Mouse (Mus musculus) urinary bladder, postnatal 25 days (tissue): ENCODE measurements around the gene Cst13.
"Not testable (repeated sequence)": the region's sequence is repeated elsewhere in the genome, so short reads cannot be mapped to it uniquely, and the experiment has no call there.

Experiments used
- DNase-seq: peaks from one replicate; pipeline ENCODE4 v3.0.0; 2022; ENCODE audit warnings: low spot score

Gene Cst13

DNA sequence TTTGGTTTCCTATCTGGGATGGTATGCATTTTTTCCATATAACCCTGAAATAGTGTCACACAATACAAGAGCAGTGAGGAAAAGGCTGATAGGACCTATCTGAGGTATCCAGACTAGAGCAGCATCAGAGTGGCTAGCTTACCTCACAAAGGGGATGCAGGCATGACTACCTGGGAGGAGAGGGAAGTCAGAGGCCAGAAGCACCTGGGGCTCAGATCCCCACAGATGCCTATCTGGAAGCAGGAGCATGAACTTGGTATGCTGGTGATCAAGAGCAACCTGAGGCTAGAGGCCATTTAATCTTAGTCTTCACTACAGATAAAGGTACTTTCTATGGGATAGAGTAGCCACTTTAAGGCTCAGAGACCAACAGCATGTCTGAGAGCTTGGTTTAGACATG, at the start of gene Cst13:
Gene Cst13, plus strand, starts transcription at position 173 of the 400 bp plus-strand sequence.
- no peak for DNase-seq

DNA sequence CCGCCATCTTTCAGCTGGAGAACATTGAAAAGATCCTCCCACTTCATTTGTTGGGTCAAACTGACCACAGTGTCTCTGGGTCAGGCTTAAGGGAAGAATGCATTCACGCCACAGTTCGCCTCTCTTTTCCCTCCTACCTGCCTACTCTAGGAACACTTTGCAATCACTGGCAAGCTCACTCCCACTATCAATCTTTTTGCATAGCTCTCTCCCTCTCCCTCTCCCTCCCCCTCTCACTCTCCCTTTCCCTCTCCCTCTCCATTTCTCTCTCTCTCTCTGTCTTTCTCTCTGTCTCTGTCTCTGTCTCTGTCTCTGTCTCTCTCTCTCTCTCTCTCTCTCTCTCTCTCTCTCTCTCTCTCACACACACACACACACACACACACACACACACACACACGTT, 48.5 kb upstream of the Cst13 start, which contains the start of gene Cst11:
Gene Cst11, minus strand, starts transcription at position 101 of the 400 bp plus-strand sequence.
- not testable (repeated sequence) for DNase-seq

DNA sequence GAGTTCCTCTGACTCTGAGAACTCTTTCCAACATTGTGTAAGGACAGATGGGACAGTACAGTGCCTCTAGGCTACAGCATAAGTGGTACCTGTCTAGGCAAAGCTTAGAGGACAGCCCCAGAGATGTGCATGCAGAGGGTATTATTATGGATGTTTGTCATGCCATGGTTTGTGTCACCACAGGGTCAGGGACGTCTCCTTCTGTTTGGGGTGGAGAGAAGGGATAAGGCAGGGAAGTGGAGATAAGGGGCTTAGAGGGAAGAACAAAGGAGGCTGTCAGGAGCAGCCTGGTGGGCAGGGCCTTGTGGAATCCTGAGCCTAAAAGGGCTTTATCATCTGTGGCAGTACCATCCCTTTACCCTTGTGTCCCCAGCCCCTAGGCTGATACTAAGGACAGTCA, 38.2 kb upstream of the Cst13 start, which contains the start of gene 8030411F24Rik:
Gene 8030411F24Rik, plus strand, starts transcription at position 301 of the 400 bp plus-strand sequence.
- no peak for DNase-seq

DNA sequence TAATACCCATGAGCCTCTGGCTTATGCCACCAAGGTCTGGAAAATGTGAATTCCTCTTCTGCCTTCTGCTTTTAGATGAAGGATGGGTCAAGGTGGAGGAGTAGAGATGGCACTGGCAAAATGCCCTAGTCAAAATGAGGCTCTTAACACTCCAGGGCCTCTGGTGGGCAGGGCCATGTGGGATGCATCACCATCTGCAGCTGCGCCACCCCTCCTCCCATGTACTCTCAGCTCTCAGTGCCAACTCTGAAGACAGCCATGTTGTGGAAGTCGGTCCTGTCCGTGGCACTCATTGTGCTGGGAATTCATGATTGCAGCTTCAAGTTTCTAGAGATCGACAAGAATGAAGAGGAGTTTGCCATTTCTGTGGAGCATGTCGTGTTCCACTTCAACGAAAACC, 30.7 kb upstream of the Cst13 start, which contains the start of gene Cst12:
Gene Cst12, plus strand, starts transcription at position 220 of the 400 bp plus-strand sequence.
- no peak for DNase-seq

DNA sequence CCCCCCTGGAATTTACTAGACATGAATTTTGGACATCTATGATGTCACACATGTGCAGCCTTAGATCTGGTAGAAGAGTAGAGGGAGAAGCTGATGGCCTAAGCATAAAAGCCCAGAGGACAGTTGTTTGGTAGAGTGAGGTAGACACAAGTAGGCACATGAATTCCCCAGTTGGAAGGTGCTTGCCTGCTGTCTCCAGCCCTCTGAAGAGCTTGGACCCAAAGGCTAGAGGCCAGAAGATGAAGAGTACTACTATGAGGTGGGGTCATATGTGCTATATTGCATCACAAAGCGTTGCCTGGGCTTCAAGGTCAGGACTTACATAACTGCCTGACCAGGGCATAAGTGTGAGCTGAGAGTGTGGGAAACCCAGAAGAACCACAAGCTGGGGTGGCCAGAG, 21.4 kb upstream of the Cst13 start, which contains the start of gene Cst8:
Gene Cst8, plus strand, starts transcription at position 301 of the 400 bp plus-strand sequence.
- no peak for DNase-seq

DNA sequence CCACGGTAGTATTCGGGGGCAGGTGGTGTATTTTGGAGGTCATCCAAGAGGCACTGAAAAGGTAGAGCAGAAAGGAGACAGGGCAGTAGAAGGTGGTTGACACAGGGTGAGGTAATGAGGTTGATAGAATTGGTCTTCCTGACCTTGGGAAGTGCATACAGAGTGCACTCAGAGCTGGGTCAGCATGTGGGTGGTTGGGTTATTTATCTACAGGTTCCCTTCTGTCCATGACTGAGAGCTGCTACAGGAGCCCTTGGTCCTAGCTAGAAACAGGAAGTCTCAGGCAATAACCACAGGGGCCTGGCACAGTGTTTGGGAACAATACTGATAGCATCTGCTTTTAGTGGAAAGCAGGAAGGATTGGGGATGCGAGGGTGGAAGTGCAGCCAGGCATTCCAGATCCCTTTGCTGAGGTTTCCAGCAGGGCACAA, 18.4 kb upstream of the Cst13 start:
- no peak for DNase-seq

DNA sequence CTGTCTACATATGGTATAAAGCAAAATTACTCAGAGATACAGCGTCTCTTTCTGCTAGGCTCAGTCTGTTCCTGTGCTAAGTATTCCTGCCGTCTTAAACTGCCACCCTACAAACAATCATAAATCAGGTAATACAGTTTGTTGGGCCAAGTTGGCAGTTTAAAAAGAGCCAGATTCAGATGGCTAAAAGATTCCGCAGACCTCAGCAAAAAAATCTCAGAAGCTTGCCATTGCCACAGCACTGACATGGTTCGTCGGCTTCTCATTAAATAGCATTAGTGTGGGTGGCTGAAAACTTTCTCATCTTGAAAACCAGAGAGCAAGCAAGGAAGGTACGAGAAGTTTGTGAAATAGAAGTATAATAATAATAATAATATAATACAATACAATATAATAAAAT, 13.2 kb upstream of the Cst13 start:
- DNase-seq, result no peak

DNA sequence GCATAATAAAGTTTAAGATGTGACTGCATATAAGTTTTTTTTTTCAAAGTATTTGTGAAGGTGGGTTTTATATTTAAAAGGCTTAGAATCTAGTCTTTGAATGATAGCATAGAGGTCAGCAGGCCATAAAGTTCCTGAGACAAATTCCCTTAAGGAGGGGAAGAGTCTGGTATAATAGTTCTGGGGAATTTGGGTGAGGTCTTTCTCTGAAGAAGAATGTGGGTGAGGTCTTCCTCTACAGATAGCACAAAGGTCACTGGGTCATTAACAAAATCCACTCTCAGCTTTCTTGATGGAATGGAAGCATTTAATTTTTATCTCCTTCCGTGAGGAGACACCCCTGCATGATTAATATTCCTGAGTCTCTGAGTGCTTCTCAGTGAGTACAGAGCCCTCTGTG, 6.1 kb downstream of the Cst13 start:
- DNase-seq, result no peak

DNA sequence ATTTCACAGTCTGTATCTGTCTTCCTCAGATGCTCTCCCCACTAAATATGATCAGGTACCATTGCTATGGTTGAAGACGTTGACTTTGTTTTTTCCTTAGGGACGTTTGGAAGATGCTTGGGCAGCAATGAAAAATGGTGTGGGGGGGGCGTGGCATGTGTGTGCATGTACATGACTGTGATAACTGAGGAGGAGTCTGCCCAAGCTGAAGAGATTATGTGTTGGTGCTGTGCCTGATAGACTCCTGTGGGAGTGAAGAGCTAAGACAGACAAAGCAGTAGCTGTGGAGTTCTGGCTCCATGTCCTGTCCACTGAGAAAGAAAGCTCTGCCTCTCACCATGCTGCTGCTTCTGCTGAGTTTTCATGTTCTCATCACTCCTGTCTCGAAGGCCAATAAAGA, 15.0 kb downstream of the Cst13 start, which contains the start of gene Cst9:
Gene Cst9, plus strand, starts transcription at position 236 of the 400 bp plus-strand sequence.
- no peak for DNase-seq

DNA sequence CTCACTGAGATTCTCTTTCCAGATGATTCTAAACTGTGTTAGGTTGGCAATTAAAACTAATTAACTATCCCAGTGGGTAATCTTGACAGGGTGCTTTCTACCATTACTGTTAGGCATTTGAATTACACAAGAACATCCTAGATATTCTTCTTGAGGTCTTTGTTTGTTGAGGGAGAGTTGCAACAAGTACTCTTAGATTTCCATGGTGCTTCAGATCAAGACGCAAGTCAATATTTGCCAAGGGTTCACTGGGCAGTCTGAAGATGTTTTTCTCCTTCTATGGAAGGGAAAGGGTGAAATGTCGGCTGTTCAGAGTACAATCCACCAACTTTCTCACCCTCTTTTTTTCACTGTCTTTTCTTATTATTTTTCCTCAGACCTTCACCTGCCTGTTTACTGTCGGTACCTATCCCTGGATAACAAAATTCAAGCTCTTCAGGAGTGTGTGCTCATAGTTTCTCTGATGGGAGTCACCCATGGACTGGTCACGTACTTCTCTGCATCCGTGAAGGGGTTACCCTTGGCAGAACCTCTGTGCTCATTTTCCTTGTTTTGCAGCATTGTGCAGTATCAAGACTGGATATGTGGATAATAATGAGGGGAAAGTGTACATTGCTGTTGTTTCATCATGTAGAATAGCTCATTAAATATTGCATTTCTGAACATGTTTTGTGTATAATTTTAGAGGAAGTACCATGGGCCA, 18.3 kb downstream of the Cst13 start:
- no peak for DNase-seq

DNA sequence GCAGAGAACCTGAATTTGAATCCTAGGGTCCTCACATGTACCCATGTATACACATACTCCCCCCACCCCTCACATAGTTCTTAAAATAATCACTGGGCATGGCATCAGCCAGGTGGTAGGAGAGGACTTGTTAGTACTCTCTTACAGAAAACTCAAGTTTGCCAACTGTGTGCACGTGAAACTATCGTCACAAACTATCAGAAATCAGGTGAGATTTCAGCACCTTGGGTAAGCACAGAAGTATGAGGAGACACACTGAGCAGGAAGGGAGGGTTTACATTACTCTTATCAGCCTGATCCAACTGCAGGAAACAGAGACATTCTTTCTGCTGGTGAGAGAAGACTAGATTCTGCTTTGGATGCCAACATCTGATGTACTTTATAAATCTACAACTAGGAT, 19.3 kb downstream of the Cst13 start:
- no peak for DNase-seq

DNA sequence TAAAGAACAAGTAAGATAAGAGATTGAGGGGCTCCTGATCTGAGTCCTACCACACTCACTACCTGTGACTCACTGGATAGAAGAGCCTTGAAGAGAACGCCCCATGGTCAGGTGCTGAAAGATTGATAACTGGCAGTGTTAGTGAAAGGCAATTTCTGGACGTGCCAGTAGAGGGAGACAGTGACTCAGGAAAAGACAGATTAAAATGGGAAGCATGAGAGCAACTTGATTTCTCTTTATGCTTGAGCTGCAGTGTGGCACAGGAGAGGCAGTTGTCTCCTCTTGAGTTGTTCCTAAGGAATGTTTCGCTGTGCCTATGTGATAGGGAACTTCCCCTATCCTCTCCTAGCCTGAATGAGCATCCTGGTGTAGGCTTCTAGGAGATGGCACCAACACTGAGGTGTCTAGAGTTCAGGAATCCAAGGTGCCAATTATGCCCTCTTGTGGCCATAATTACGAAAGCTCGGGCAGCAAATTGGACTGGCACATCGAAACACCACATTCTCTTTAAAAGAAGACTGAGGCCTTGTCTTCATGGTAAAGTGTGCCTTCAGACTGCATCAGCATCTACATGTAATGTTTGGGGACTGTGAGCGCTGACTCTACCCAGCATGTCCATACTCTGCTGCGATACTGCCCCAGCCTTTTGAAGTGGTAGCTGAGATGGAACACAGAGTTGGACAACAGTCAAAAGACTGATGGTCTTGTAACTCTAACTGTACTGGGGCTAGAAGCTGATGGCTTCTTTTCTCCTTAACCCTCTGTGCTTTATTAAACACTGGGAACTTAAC, 31.4 kb downstream of the Cst13 start:
- peak; percentile 71 for DNase-seq

DNA sequence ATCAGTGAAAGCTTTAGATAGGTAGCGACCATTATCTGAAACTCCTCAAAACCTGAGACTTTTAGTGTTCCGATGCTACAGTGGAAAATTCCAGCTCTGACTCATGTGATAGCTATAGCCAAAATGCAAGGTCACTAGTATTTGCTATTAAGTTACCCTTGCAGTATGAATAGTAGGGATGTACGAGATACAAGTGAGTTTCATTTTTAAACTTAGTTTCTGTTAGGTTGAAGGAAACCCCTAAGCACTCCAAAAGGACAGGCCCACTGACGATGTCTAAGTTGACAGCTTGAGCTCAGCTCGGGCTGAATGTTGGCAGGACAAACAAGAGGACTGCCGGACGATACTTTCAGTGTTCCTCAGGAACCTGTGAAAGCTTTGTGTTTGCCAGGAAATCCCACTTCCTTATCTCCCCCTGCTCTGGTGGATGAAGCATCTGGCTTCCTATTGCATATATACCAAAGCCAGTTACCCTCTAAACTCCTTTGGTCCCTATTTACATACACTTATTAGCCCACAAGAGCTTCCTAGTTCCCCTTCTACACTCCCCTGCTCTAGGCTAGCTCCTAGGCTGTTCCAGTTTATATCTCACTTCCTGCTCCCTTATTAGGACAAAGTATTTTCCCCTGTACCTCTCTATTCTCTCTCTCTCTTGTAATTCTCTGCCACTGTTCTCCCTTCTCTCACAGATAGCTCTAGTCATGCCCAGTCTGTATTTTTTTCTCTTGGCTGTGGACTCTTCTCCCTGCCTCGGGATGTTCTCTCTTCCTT, 36.9 kb downstream of the Cst13 start:
- no peak for DNase-seq

DNA sequence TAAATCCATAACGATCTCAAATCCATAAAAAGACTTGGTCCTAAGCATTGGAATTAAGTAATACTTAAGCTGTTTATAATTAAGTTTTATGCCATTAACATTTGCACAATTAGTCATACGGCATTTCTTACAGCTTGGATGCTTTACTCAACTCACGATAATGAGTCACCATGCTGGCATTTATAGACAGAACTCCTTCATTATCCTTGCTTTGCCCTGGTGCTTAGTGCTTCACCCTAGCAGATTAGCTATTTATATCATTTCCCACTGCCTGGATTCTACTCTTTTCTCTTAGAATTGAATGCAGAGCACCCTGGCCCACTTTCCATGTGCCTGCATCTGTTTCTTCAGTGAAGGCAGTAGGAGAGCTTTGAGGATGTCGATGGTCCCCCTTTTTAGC, 37.6 kb downstream of the Cst13 start:
- DNase-seq, result no peak

DNA sequence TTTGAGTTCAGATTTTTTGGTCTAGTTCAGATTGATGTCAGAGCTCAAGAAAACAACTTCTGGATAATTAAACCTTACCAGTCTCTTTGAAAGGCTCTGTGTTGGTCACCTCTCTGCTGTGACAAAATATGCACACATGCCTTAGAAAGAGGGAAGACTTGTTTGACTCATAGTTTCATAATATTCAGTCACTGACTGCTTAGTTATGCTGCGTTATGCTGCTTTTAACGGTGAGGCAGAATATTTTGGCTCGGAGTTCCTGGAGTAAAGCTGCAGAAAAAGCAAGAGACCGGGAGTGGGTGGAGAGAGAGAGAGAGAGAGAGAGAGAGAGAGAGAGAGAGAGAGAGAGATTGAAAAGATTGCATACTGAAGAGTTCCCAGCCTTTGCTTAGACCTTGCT, 41.1 kb downstream of the Cst13 start:
- no peak for DNase-seq

DNA sequence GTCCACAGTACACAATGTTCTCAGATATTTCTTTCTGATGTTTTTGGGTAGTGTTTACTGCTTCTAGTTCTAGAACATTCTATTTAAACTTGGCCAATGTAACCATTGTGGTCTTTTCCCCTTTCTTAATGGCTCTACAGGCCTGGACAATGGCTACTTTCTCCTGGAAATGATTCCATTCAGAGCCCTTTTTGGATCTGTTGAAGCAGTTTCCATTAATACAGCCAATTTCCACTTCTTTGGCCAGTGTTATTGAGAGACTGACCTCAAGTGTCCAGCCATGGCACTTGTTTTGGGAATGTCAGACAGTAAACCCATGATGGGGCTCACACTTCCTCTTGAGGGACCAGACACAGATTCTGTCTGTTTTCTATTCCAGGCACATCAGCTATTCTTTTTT, 41.8 kb downstream of the Cst13 start:
- no peak for DNase-seq

DNA sequence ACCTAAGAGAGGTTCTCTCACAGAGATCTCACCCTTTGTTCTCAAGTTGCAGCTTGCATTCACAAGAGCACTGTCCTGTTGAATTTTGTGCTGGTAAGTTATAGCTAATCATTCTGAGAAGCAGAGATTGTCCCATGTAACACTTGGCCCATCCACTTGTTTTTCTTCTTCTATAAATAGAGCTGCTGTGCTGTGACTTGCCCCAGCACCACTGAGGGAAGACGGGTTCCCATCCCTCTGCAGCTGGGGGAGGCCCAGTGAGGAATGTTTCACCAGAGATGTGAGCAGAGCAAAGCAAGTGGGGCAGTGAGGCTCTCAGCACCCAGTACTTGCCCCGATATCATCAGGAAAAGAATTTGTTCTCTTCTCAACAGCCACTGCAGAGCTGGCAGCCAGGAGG, 45.1 kb downstream of the Cst13 start, which contains the start of gene 9230104L09Rik:
Gene 9230104L09Rik, minus strand, starts transcription at position 73 of the 400 bp plus-strand sequence.
- DNase-seq, result no peak

DNA sequence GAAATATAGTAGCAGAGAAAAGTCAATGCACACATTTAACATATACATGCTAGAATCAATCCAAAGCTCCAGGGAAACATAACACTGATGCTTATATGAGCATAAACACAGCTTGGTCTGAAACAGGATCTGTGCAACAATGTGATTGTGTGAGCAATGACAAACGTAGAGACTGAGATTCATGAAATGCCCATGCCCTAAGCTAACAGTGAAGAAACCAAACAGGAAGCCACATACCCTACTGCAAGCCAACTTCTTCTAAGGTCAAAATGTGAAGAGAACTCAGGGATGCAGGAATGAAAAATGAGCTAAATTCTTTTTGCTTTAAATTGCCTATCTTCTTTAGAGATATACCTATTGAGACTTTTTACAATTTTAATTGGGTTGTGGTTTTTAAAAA, 49.1 kb downstream of the Cst13 start:
- no peak for DNase-seq

DNA sequence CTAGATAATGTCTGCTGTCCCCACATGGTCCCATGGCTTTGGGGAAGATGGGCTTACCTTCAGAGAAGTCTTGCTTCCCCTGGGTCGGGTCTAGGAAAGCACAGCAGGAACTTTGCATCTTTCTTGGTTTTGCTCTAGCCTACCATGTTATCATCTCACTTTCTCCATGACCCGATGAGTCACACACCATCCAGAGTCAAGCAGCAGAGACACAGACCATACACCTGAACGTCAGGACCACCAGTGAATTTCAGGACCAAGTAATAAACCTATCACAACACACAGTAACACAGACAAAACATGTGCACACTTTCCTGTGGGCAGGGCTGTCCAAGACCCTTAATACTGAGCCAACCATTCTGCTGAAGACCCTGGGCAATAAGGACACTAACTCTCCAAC, 50.6 kb downstream of the Cst13 start:
- DNase-seq, result no peak

DNA sequence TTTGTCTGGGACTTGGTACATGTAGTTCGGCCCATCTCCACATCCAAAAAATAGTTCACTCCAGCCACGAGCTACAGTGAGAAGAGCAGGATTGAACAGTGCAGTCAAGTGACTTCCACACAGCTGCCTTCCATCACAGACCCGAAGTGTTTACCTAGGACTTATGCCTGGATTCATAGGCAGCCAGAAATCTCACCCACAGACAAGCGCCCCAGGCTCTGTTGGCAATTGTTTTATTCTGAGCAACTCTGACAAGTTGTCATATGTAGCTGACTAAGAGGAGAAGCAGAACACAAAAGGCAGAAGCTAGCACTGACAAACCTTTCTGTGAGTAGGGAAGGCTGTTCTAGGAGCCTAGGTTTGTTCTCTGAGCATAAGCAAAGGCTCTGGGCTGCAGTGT, 53.0 kb downstream of the Cst13 start:
- DNase-seq, result no peak

DNA sequence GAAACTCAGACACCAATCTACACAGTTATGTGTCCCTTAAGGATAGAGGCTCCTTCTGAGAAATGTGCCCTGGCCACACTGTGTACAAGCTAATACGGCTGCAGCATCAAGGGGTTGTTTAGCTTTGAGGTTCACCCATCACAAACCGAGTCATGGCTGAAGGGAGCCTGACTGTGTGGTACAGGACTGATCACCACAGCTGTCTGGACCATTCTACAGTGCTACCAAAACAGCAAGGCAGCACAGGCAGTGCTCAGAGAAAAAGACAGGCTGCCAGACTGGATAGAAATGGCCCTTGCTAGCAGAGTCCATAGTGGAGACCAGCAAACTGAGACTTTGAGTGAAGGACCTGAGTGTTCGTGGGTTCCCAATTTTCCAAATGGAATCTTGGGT, 54.3 kb downstream of the Cst13 start:
- no peak for DNase-seq

DNA sequence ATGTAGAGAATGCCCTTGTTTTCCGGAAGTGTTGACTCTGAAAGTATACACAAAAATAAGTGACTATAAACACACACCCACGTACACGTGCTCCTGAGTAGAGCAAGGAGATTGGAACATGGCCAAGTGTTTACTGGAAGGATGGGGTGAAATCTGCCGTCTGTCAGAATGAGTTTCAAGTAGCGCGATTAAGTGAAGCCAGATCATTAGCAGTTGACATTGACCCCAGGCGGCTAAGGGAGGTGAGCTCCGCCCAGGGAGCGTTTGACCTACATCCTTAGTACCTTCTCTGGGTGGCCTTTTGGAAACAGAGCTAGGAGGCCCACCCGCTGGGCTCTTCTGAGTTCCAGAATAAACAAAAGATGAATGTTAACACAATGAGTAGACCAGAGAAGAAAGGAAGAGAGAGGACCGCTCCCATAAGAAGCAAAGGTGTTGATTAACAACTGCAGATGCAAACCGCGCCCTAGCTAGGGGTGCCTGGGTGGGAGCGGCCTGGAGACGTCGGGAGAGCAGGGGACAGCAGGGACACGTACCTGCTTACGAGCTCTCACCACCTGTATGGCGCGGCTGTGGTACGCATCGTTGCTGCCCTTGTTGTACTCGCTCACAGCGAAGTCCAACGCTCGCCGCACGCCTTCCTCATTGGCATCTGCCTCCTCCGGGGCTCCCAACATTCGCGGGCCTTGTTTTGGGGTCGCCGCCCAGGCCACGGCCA, 54.9 kb downstream of the Cst13 start:
- DNase-seq, result no peak
